Mouse (Mus musculus) hindbrain, embryonic 16.5 days (tissue): ENCODE measurements at regions not wholly inside any gene's neighbourhood (a gene's known extent, or its start where the extent isn't known, plus 50 kb on each side); places are given as distances from the start of the nearest gene placed in this dataset.

ENCODE experiments used
- ATAC-seq: fragments of 200-750 bp; cut with Nextera tagmentation; 2 replicates; pipeline ENCODE4 v1.8.0; 2017; ENCODE audit warnings: moderate TSS enrichment, moderate library complexity
- H3K27ac ChIP-seq: fragments of 300-500 bp; sonication (generic); 2 replicates; pipeline ENCODE4 v1.5.1; 2014; ENCODE audit warnings: low read depth, mild to moderate bottlenecking, control low read depth, low read length, moderate library complexity
- H3K27me3 ChIP-seq: fragments of 300-500 bp; sonication (generic); replicated peaks from 2 replicates; pipeline ENCODE4 v1.6.1; 2014; ENCODE audit warnings: low read length; ENCODE audit not compliant: control insufficient read depth, insufficient read depth
- H3K36me3 ChIP-seq: fragments of 300-500 bp; sonication (generic); 2 replicates; pipeline ENCODE4 v1.6.1; 2014; ENCODE audit warnings: mild to moderate bottlenecking, low read length, moderate library complexity, mixed read lengths; ENCODE audit not compliant: control insufficient read depth, insufficient read depth
- H3K4me1 ChIP-seq: fragments of 300-500 bp; sonication (generic); 2 replicates; pipeline ENCODE4 v1.6.1; 2014; ENCODE audit warnings: low read depth, low read length; ENCODE audit not compliant: control insufficient read depth, insufficient read depth
- H3K4me2 ChIP-seq: fragments of 300-500 bp; sonication (generic); 2 replicates; pipeline ENCODE4 v1.6.1; 2014; ENCODE audit warnings: mild to moderate bottlenecking, low read length, control low read depth, moderate library complexity
- H3K4me3 ChIP-seq: fragments of 300-500 bp; sonication (generic); 2 replicates; pipeline ENCODE4 v1.5.1; 2014; ENCODE audit warnings: mild to moderate bottlenecking, low read length, control low read depth, moderate library complexity
- H3K9ac ChIP-seq: fragments of 300-500 bp; sonication (generic); 2 replicates; pipeline ENCODE4 v1.6.1; 2014; ENCODE audit warnings: low read depth, mild to moderate bottlenecking, control low read depth, low read length, moderate library complexity
- H3K9me3 ChIP-seq: fragments of 300-500 bp; sonication (generic); 2 replicates; pipeline ENCODE4 v1.6.1; 2014; ENCODE audit warnings: mild to moderate bottlenecking, low read length, moderate library complexity; ENCODE audit not compliant: control insufficient read depth
- WGBS: fragments of 180-500 bp; shearing (Covaris S2); extraction: QIAGEN DNeasy Blood & Tissue Kit; methylation state at CpG from one replicate; pipeline ENCODE4 v1.1.7; 2014; 5-methylcytosine and 5-hydroxymethylcytosine counted together

DNA sequence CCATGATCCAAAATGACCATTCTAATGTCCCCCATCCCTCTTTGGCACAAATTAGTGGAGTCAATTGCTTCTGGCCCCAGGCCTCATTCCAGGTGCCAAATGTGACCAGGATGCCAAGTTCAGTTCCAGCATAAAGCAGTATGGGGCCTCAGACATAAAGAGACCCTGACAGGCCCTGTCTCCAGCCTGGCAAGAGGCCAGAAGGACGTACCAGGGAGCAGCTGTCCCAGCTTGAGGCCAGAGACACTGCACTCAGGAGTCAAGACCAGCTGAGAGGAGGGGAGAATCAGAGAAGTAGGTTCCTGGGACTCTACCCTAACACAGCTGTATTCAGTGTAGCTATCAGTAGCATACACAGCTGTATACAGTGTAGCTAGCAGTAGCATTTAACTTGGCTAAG is 341.1 kb downstream of the Cdh26 start:
- Histone ChIP-seq H3K36me3 (no peaks in the 10 kb centered on the region), H3K9ac (no peak overlapping the region)

GRCm38 (mm10) chr2:178771881-178772280 is 341.6 kb downstream of the Cdh26 start:
- no peak overlapping the region for H3K9ac ChIP-seq
- no peaks in the 10 kb centered on the region for H3K36me3 ChIP-seq
- no peak overlapping the region for H3K4me3 ChIP-seq
- H3K27me3 ChIP-seq, result no peaks in the 10 kb centered on the region
- no peaks in the 10 kb centered on the region for H3K9me3 ChIP-seq
- H3K4me2 ChIP-seq, result no peak overlapping the region
- 88% methylated on average over 3 of the region's 3 CpGs for WGBS
- H3K27ac ChIP-seq, result no peak overlapping the region
- no peak for ATAC-seq
- no peaks in the 10 kb centered on the region for H3K4me1 ChIP-seq

More for the DNA sequence above, 341.1 kb downstream of the Cdh26 start:
- Histone ChIP-seq H3K9me3 (no peaks in the 10 kb centered on the region), H3K27ac (no peak overlapping the region), H3K4me1 (no peaks in the 10 kb centered on the region), H3K4me2 (no peak overlapping the region), H3K27me3 (no peaks in the 10 kb centered on the region), H3K4me3 (no peak overlapping the region)
- ATAC-seq, result peak; percentile 89
- 14% methylated on average over 1 of the region's 1 CpGs for WGBS

- Histone ChIP-seq H3K36me3 (no peaks in the 10 kb centered on the region), H3K27me3 (no peaks in the 10 kb centered on the region), H3K4me3 (no peak overlapping the region), H3K4me1 (peaks cover 6% of the 10 kb centered on the region), H3K4me2 (peak overlapping the region; percentile 34), H3K27ac (no peak overlapping the region), H3K9me3 (no peaks in the 10 kb centered on the region), H3K9ac (no peak overlapping the region)
- 32% methylated on average over 25 of the region's 25 CpGs for WGBS
- peak; percentile 52; the same call in 1 of the 2 replicates for ATAC-seq
These were observed 354.7 kb downstream of the Cdh26 start for GRCm38 (mm10) chr2:178784822-178785589.

DNA sequence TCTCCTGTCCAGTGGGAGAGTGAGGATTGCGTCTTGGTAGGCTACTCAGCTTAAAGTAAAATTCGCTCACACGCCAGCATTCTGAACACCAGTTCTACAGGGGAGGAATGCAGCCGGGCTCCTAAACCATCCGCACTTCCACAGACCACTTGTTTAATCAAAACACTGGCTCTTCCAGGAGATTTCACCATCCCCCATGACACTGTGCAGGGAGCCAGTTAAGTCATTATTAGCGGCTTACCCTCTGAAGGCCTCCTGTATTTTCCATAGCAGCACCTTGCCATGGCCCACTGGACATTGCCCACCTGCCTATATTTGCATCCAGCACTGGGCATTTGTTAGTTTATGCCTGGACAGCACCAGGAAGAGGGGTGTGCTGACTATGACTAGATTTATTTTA is 355.5 kb downstream of the Cdh26 start:
- no peak overlapping the region for H3K4me3 ChIP-seq
- H3K27ac ChIP-seq, result no peak overlapping the region
- ATAC-seq, result peak; percentile 23; the same call in 1 of the 2 replicates
- H3K4me2 ChIP-seq, result no peak overlapping the region
- H3K27me3 ChIP-seq, result no peaks in the 10 kb centered on the region
- H3K9me3 ChIP-seq, result no peaks in the 10 kb centered on the region
- peaks cover 6% of the 10 kb centered on the region for H3K4me1 ChIP-seq
- 52% methylated on average over 6 of the region's 6 CpGs for WGBS
- no peak overlapping the region for H3K9ac ChIP-seq
- no peaks in the 10 kb centered on the region for H3K36me3 ChIP-seq

DNA sequence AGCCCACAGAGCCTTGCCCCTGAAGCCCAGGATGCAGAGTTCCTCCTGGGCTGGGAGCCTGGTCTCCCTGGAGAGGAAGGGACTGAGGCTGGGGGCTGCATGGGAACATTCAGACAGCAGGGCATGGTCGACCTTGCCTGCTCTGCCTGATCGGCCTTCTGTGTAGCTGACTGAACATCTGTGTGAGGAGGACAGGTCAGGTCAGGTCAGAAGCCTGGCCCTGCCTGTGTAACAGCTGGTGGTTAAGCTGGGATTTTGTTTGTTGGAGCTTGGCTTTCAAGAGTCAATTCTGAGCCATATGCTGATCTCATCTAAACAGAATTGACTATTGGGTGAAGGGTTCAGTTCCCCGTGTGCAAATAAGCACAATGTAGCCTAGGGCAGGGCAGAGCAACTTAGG is 365.5 kb downstream of the Cdh26 start:
- Histone ChIP-seq H3K4me1 (no peaks in the 10 kb centered on the region), H3K9me3 (no peaks in the 10 kb centered on the region), H3K4me3 (no peak overlapping the region), H3K9ac (no peak overlapping the region), H3K27ac (no peak overlapping the region), H3K36me3 (no peaks in the 10 kb centered on the region), H3K4me2 (no peak overlapping the region), H3K27me3 (no peaks in the 10 kb centered on the region)
- no peak for ATAC-seq
- WGBS, result 44% methylated on average over 3 of the region's 3 CpGs

DNA sequence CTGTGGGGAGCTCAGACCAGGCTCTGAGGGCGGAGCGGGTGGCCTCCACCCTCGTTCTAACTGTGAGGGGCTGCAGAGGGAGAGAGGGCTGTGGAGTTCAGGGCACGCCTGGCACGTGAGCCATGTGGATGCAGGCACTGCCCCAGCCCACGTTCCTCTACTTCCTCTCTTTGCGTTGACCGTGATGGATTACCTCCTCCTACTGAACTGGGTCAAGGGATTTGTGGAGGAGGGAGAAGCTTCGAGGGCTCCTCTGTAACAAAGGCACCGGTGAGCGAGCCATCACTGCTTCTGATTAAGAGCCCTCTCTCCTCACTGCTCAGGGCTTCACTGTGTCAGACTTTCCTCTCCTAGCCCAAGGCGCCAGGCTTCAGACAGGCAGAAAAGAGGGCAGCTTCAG is 371.1 kb downstream of the Cdh26 start:
- no peak overlapping the region; the same call in 1 of the 2 replicates for H3K9ac ChIP-seq
- H3K36me3 ChIP-seq, result no peaks in the 10 kb centered on the region
- WGBS, result 48% methylated on average over 12 of the region's 12 CpGs
- peaks cover 2% of the 10 kb centered on the region; the same call in 1 of the 2 replicates for H3K4me1 ChIP-seq
- ATAC-seq, result no peak
- no peak overlapping the region for H3K4me2 ChIP-seq
- no peak overlapping the region for H3K4me3 ChIP-seq
- no peak overlapping the region for H3K27ac ChIP-seq
- H3K9me3 ChIP-seq, result no peaks in the 10 kb centered on the region
- no peaks in the 10 kb centered on the region for H3K27me3 ChIP-seq

DNA sequence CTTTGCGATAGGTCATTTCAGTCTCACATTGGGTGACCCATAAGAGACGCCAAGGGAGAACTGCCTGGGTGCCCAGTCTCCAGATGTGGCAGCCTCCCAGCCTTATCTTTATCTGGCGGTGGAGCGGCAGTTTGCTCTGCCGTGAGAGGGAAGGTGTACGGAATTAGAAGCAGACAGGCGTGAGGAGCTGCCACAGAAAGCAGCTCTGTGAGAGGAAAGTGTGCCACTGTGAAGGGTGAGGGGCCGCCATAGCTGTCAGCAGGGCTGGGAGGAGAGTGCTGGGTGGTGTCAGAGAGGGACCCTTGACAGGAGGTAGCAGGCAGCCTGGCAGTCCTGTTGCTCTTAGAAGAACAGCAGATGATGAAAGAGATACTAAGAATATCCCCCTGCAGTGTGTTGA is 375.0 kb downstream of the Cdh26 start:
- H3K27ac ChIP-seq, result no peak overlapping the region
- 73% methylated on average over 8 of the region's 8 CpGs for WGBS
- no peak overlapping the region for H3K4me3 ChIP-seq
- no peaks in the 10 kb centered on the region for H3K27me3 ChIP-seq
- peaks cover 2% of the 10 kb centered on the region; the same call in 1 of the 2 replicates for H3K4me1 ChIP-seq
- no peak overlapping the region for H3K9ac ChIP-seq
- no peak overlapping the region for H3K4me2 ChIP-seq
- no peak for ATAC-seq
- no peaks in the 10 kb centered on the region for H3K9me3 ChIP-seq
- no peaks in the 10 kb centered on the region for H3K36me3 ChIP-seq

- Histone ChIP-seq H3K4me3 (no peak overlapping the region), H3K9ac (no peak overlapping the region), H3K27ac (no peak overlapping the region), H3K4me2 (no peak overlapping the region), H3K27me3 (no peaks in the 10 kb centered on the region), H3K9me3 (no peaks in the 10 kb centered on the region), H3K4me1 (no peaks in the 10 kb centered on the region), H3K36me3 (no peaks in the 10 kb centered on the region)
- no peak for ATAC-seq
- 74% methylated on average over 6 of the region's 6 CpGs for WGBS
These were observed 391.2 kb downstream of the Cdh26 start for GRCm38 (mm10) chr2:178821552-178821951.

GRCm38 (mm10) chr2:178830313-178830712 is 400.0 kb downstream of the Cdh26 start:
- no peak overlapping the region for H3K9ac ChIP-seq
- WGBS, result 57% methylated on average over 3 of the region's 3 CpGs
- no peaks in the 10 kb centered on the region for H3K27me3 ChIP-seq
- H3K4me2 ChIP-seq, result no peak overlapping the region
- H3K4me3 ChIP-seq, result no peak overlapping the region
- no peaks in the 10 kb centered on the region for H3K36me3 ChIP-seq
- no peak for ATAC-seq
- no peaks in the 10 kb centered on the region for H3K9me3 ChIP-seq
- H3K4me1 ChIP-seq, result no peaks in the 10 kb centered on the region
- H3K27ac ChIP-seq, result no peak overlapping the region
